Mouse (Mus musculus): ENCODE results near the gene Gm12355.
"Not testable (repeated sequence)": the region's sequence is repeated elsewhere in the genome, so short reads cannot be mapped to it uniquely, and the experiment has no call there.

The Gm12355 gene
- long read RNA-seq, experiment 1 = 0 reads
- long read RNA-seq, experiment 2 = 0 reads

DNA sequence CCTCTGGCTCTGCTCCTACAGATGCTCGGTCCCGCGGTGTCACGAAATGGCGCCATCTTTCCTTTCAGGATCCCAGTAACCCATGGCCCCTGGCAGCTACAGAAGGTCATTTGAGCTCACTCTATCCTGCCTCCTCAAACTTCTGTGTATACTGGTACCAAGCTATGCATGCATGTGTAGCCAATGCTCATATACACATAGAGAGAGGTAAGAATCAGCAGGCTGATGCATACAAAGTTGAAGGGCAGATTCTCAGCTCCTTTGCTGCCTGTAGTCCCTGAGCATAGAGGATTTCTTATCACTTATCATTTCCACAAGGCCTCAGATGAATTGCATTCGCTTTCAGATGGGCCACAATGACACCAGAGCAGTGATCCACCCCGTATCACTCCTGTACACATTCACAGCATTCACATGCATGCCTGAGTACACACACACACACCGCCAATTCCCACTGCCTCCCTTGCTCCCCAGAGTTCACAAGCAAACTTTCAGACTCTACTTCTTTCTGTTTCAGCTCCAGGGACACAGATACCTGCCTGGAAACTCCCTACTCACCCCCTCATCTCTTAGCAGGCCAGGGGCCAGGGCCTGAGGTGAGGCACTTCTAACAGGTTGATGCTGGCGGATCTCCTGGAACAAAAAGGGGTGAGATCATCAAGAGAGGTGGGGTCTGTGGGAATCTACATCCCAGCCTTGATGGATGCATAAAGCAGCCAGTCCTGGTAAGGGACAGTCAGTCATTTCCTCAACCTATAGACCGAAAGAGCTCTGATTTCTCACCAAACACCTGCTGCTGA is at the start of gene Gm12355, which contains the start of gene Gsdma3:
Gene Gm12355, minus strand, starts transcription at position 51 of the 800 bp plus-strand sequence.
Gene Gsdma3, plus strand, starts transcription at position 750 of the 800 bp plus-strand sequence.
- intact Hi-C loops (cut with DNase I) = no loop called here

GRCm38 (mm10) chr11:98673136-98673535 is 47.7 kb upstream of the Gm12355 start:
- intact Hi-C loops (cut with DNase I) = not testable (repeated sequence)

DNA sequence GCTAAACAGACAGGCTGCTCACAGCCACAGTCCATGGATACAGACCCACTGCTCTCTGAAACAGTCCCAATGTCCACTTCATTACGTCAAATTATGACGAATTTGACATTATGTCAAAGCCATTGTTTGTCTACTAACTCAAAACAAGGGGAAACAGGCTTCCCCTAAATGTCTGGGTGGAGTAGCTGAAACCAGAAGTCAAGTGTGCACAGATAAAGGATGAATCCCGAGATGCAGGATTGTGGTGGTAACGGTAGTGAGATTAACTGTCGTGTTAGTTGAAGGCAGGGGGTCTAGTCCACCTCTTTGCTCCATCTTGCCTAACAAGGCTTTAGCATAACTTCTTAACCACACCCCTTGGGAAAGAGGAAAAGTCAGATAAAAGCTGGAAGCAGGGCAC is 47.0 kb upstream of the Gm12355 start:
- intact Hi-C loops (cut with DNase I) = no loop called here

DNA sequence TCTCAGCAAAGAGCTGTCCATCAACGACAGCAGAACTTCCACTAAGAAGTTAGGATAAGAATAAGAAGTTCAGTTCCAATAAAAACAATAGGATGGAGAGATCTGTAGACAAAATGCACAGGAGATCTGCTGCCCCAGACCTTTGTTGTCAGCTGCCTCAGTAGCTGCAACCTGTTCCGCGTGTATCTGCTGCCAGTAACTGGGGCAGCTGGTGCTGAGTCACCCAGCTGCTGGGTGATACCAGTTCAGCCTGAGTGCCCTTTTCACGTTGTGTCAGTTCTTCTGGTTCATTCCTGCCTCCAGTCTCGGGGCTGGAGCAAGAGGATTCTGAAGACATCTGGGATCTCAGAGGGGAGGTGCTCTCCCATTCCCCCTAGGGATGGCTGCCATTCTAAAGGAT is 46.4 kb upstream of the Gm12355 start:
- intact Hi-C loops (cut with DNase I) = no loop called here

DNA sequence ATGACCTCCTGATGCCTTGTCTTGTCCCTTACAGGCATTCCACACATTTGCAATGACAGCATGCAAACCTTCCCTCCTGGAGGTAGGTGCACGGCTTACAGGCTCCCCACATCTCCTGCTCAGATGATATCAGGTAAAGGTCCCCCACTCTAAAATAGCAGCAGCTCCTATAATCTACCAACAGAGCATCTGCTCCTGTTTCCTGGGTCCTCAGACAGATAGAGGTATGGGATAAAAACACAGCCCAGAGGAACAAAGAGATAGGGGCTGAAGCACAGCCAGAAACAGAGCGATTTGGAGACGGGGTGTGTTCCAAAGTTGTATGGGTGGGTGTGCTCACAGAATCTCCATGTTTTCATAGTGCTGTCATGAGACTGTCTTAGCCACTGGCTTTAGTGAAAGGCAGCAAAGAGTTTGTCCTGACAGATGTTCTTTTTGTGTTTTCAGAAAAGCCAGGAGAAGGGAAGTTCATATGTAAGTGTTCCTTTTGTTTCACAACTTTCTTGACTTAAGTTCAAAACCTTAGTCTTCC is 45.9 kb upstream of the Gm12355 start:
- intact Hi-C loops (cut with DNase I) = no loop called here

DNA sequence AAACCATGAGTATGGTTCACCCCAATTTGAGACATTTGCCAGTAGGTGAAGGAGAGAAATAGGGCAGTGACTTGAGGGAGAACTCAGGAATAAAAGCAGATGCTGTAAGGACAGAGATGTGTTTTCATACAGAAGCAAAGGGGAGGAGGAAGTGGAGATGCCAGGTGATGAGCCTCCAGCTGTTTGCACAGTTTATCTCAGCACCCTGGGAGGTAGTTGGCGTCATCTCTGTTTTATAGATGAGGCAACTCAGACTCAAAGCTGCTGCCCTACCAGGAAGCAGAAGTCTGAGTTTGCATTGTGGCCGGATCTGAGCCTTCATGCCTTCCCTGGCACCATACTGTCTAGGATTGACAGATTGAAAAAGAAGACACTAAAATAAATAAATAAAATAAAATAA is 43.5 kb upstream of the Gm12355 start:
- intact Hi-C loops (cut with DNase I) = no loop called here

DNA sequence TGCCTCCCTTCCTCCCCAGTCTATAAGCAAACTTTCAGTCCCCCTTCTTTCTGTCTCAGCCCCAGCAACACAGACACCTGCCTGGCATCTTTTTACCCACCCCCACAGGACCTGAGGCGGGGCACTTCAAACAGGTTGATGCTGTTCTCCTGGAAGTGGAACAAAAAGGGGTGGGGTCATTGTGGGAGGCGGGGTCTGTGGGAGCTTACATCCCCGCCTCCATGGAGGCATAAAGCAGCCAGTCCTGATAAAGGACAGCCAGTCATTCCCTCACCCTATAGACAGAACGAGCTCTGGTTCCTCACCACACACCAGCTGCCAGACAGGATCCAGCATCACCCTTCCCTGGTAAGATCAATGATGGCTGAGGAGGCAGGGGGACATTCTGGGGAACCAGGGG is 38.6 kb upstream of the Gm12355 start, which contains the start of gene Gsdma:
Gene Gsdma, plus strand, starts transcription at position 261 of the 400 bp plus-strand sequence.
- intact Hi-C loops (cut with DNase I) = no loop called here

- intact Hi-C loops (cut with DNase I) = no loop called here
Measured at GRCm38 (mm10) chr11:98660517-98660916, 35.1 kb upstream of the Gm12355 start.

GRCm38 (mm10) chr11:98655076-98655475 is 29.6 kb upstream of the Gm12355 start:
- intact Hi-C loops (cut with DNase I) = loop anchor here (10.0 kb wide), 1 partner anchor 50 kb away; no protein-coding TSS in a partner anchor

DNA sequence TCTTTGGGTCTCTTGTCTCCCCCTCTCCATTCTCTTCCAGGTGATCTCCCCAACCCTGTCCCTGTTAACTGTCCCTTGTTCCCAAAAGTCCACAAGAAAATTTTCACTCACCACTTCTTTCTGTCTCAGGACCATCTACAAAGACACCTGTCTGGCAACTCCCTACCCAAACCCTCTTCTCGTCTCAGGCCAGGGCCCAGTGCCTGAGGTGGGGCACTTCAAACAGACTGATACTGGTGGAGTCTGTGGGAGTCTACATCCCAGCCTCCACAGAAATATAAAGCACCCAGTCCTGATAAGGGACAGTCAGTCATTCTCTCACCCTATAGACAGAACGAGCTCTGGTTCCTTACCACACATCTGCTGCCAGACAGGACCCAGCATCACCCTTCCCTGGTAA is 21.0 kb upstream of the Gm12355 start, which contains the start of gene Gsdma2:
Gene Gsdma2, plus strand, starts transcription at position 301 of the 400 bp plus-strand sequence.
- intact Hi-C loops (cut with DNase I) = no loop called here

DNA sequence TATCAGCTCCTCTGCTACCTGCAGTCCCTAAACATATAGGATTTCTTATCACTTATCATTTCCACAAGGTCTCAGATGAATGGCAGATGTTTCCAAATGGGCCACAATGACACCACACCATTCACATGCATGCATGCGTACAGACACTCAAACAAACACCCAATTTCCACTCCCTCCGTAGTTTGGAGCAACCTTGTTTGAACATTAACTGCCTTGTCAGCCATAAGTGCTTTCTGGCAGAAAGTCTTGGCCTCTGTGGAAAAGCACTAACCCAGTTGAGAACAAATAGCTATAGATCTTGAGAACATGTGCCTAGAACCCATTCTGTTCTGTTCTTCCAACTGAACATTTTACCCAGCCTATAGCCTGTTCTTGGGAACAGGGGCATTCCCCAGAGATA is 20.5 kb upstream of the Gm12355 start:
- intact Hi-C loops (cut with DNase I) = no loop called here

- intact Hi-C loops (cut with DNase I) = no loop called here
Measured at GRCm38 (mm10) chr11:98644757-98645156, 19.3 kb upstream of the Gm12355 start.

- intact Hi-C loops (cut with DNase I) = no loop called here
Measured at GRCm38 (mm10) chr11:98640091-98640490, 14.6 kb upstream of the Gm12355 start.

DNA sequence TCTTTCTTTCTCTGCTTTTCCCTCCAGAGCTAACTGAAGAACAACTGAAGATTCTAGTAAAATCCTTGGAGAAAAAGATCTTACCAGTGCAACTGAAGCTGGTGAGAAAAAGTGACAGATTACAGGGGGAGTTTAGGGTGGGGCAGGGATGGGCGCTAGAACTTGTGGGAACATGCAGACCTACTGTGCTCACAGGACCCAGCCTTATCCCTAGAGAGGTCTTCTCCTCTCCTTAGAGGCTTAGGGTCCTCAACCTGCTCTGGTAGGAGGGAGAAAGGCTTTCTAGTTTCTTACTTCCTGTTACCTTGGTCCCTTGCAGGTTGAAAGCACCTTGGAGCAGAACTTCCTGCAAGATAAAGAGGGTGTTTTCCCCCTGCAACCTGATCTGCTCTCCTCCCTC is 12.0 kb upstream of the Gm12355 start:
- intact Hi-C loops (cut with DNase I) = no loop called here

GRCm38 (mm10) chr11:98635312-98635970 is 10.0 kb upstream of the Gm12355 start:
- intact Hi-C loops (cut with DNase I) = not testable (repeated sequence)

DNA sequence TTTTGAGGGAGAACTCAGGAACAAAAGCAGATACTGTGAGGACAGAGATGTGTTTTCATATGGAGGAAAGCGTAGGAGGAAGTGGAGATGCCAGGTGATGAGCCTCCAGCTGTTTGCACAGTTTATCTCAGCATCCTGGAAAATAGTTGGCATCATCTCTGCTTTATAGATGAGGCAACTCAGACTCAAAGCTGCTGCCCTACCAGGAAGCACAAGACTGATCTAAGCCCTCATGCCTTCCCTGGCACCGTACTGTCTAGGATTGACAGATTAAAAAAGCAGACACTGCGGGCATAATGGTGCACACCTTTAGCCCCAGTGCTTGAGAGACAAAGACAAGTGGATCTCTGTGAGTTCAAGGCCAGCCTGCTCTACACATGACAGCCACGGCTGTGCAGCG is 5.2 kb upstream of the Gm12355 start:
- intact Hi-C loops (cut with DNase I) = no loop called here

GRCm38 (mm10) chr11:98628706-98629105 is 3.2 kb upstream of the Gm12355 start:
- intact Hi-C loops (cut with DNase I) = no loop called here

GRCm38 (mm10) chr11:98624381-98624780 is 1.1 kb downstream of the Gm12355 start:
- intact Hi-C loops (cut with DNase I) = not testable (repeated sequence)

- intact Hi-C loops (cut with DNase I) = not testable (repeated sequence)
Measured at GRCm38 (mm10) chr11:98623981-98624380, 1.5 kb downstream of the Gm12355 start.

DNA sequence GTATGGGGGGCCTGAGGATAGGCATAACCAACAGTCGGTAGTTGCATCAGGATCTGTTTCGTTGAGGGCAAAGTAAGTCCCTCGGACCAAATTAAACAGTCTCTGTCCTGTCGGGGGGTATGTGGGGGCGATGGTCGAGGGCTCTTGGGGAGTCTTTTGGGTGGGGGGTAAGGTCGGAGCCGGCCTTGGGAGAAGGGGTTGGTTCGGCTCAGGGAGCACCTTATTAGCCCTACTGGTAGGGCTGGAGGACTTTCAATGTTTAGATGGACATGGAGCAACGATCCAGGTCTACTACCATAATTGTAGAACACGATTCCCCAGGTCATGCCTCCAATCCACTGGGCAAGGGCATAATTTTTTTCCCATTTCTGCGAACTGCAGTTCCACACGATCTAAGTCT is 4.7 kb downstream of the Gm12355 start:
- intact Hi-C loops (cut with DNase I) = no loop called here

GRCm38 (mm10) chr11:98606763-98607162 is 18.7 kb downstream of the Gm12355 start:
- intact Hi-C loops (cut with DNase I) = loop anchor here (10.0 kb wide), 1 partner anchor 48 kb away; no protein-coding TSS in a partner anchor

DNA sequence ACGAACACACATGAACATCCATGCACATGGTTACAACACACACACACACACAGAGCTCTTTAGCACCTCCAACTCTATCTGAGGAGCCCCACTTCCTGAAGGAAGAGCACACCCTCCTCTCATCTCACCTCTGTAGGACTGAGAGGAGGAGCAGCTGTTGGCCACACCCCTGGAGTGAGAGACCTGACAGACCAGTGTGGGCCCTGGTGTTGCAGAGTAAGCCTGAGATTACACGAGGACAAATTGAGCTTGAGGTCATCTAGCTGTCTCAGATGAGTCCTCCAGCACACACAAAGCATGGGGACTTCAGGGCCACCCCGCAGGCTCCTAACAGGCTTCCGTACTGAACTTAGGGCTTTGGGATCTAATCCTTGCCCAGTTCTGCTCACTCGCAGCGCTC is 20.6 kb downstream of the Gm12355 start:
- intact Hi-C loops (cut with DNase I) = loop anchor here (10.0 kb wide), 1 partner anchor 50 kb away; no protein-coding TSS in a partner anchor
